Mouse (Mus musculus) retina, adult 2 months (tissue): ENCODE data around the gene Vmn2r45.
"Not testable (repeated sequence)": the region's sequence is repeated elsewhere in the genome, so short reads cannot be mapped to it uniquely, and the experiment has no call there.

Experiments used
- DNase-seq: peaks from one replicate; pipeline ENCODE4 v3.0.0-alpha.2; 2012; ENCODE audit warnings: low read depth, low spot score

The Vmn2r45 gene

DNA sequence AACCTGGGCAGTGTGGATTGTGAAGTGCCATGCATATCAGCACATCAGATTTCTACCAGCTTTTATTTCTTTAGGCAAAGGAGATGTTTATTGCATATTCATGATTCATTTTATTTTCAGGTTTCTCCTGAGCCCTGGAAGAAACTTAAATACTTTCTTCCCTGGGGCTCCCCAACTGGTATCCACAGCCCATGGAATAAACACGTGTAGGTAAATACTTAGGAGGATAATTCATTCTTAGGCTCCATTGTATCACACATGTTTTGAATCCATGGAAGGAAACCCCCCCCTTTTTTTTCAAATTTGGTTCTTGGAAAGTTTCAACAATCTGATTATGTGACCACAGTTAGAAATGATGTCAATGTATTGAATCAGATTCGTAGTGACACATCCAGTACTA, at the start of gene Vmn2r45:
Vmn2r45 (minus strand) TSS at position 101 of the 400 bp plus-strand sequence.
- not testable (repeated sequence) for DNase-seq
